ENCODE assay signal across 7 mouse cellular contexts in genomic region chr19:57116871-57117501, GRCm38 (mm10).
DNase-seq lines count a peak whose midpoint lies in the region; ATAC-seq and TF ChIP-seq lines count a peak whose summit lies in the region.

No protein-coding gene starts in this region.

- no peak for DNase-seq in G1E (ENCODE audit: low spot score)
- DNase-seq in ZHBTc4 (ENCODE audit: low read depth, low spot score): peak; percentile 32
- DNase-seq in hindbrain, embryonic 10.5 days (ENCODE audit: low spot score): peak; percentile 40
- no peak for DNase-seq in limb, embryonic 11.5 days (ENCODE audit: low spot score)
- DNase-seq in frontal cortex, postnatal 36 days (ENCODE audit: low spot score in 2 of 2): no peak

- H3K4me2 ChIP-seq in limb, embryonic 11.5 days (ENCODE audit: low read depth, severe bottlenecking): peak overlapping the region; percentile 25
- peak overlapping the region; percentile 49 for H3K4me2 ChIP-seq in midbrain, embryonic 13.5 days (replicated peaks)

- H3K9ac ChIP-seq in limb, embryonic 11.5 days (ENCODE audit: low read length): no peak overlapping the region
- H3K9ac ChIP-seq in midbrain, embryonic 13.5 days (replicated peaks): no peak overlapping the region; the same call in 1 of the 2 replicates

- no peaks in the 10 kb centered on the region for H3K36me3 ChIP-seq in G1E (replicated peaks)
- peaks cover 3% of the 10 kb centered on the region; the same call in 1 of the 2 replicates for H3K36me3 ChIP-seq in hindbrain, embryonic 10.5 days
- no peaks in the 10 kb centered on the region for H3K36me3 ChIP-seq in limb, embryonic 11.5 days (ENCODE audit: control insufficient read depth, insufficient read depth, low read length)
- no peaks in the 10 kb centered on the region for H3K36me3 ChIP-seq in midbrain, embryonic 13.5 days

- TF ChIP-seq CTCF in G1E (IDR thresholded peaks at IDR 0.05; ENCODE audit: low read depth, low read length): no peak

- H3K9me3 ChIP-seq in G1E (replicated peaks): no peaks in the 10 kb centered on the region
- no peaks in the 10 kb centered on the region for H3K9me3 ChIP-seq in hindbrain, embryonic 10.5 days
- H3K9me3 ChIP-seq in limb, embryonic 11.5 days (ENCODE audit: control insufficient read depth, low read length): no peaks in the 10 kb centered on the region
- no peaks in the 10 kb centered on the region for H3K9me3 ChIP-seq in midbrain, embryonic 13.5 days

- H3K27me3 ChIP-seq in G1E (ENCODE audit: insufficient read depth, low read length): peaks cover 5% of the 10 kb centered on the region
- no peaks in the 10 kb centered on the region for H3K27me3 ChIP-seq in hindbrain, embryonic 10.5 days (ENCODE audit: insufficient read depth, poor library complexity, severe bottlenecking)
- H3K27me3 ChIP-seq in limb, embryonic 11.5 days (ENCODE audit: control insufficient read depth, insufficient read depth, low read length): no peaks in the 10 kb centered on the region
- 0 out of 2 replicates have a peak, but pooled peaks cover 3% of the 10 kb centered on the region for H3K27me3 ChIP-seq in midbrain, embryonic 13.5 days

- H3K4me3 ChIP-seq in G1E (ENCODE audit: low read depth, low read length): no peak overlapping the region
- peak overlapping the region; percentile 48 for H3K4me3 ChIP-seq in hindbrain, embryonic 10.5 days
- no peak overlapping the region for H3K4me3 ChIP-seq in limb, embryonic 11.5 days (ENCODE audit: low read depth, low read length)
- peak overlapping the region; percentile 20 for H3K4me3 ChIP-seq in midbrain, embryonic 13.5 days (replicated peaks)

- 3% methylated on average over 7 of the region's 7 CpGs for WGBS in hindbrain, embryonic 10.5 days
- 1% methylated on average over 7 of the region's 7 CpGs for WGBS in limb, embryonic 11.5 days
- 2% methylated on average over 7 of the region's 7 CpGs for WGBS in midbrain, embryonic 13.5 days

- peak; percentile 75 for ATAC-seq in G1E (ENCODE audit: extremely low read depth, insufficient number of reproducible peaks, low FRiP score, poor library complexity, severe bottlenecking)
- no peak for ATAC-seq in limb, embryonic 11.5 days (ENCODE audit: insufficient number of reproducible peaks, low FRiP score, low TSS enrichment, low read depth)
- ATAC-seq in midbrain, embryonic 13.5 days: no peak
- no peak for ATAC-seq in frontal cortex, adult (ENCODE audit: low TSS enrichment)

- peaks cover 7% of the 10 kb centered on the region; the same call in 1 of the 2 replicates for H3K4me1 ChIP-seq in G1E (ENCODE audit: insufficient read depth, low read depth, low read length)
- peaks cover 53% of the 10 kb centered on the region for H3K4me1 ChIP-seq in hindbrain, embryonic 10.5 days (replicated peaks)
- peaks cover 30% of the 10 kb centered on the region for H3K4me1 ChIP-seq in limb, embryonic 11.5 days (ENCODE audit: control insufficient read depth, insufficient read depth, low read length)
- H3K4me1 ChIP-seq in midbrain, embryonic 13.5 days (replicated peaks): peaks cover 43% of the 10 kb centered on the region

- H3K27ac ChIP-seq in hindbrain, embryonic 10.5 days: peak overlapping the region; percentile 70
- no peak overlapping the region for H3K27ac ChIP-seq in limb, embryonic 11.5 days (replicated peaks; ENCODE audit: low read depth, low read length)
- peak overlapping the region; percentile 17; the same call in 1 of the 2 replicates for H3K27ac ChIP-seq in midbrain, embryonic 13.5 days

Comparison
In these comparisons a context has a peak if more than half of its experiments do, and no peak if none do; other contexts are left out.
1. DNase-seq: peak in ZHBTc4 (single experiment) and hindbrain, embryonic 10.5 days (single experiment); none in G1E (single experiment), limb, embryonic 11.5 days (single experiment) and frontal cortex, postnatal 36 days (0 of 2).
2. H3K4me3 ChIP-seq: peak in hindbrain, embryonic 10.5 days (single experiment) and midbrain, embryonic 13.5 days (single experiment); none in G1E (single experiment) and limb, embryonic 11.5 days (single experiment).